In the genomic region with DNA sequence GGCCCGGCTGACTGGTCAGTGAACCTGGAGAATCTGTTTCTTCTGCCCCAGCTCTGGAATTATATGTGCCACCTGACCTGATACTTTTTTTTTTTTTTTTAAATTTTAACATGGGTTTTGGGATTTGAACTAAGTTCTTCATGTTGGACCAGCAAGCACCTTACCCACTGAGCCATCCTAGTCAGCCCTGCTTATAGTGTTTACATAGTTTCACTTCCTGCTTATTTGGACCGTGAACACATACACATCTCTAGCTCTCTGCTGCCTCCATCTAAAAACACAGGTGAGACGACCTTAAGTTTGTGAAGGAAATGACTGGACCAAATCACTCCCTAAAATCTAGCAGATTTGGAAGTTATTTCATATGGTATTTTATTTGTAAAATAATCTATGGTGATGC, we compare ENCODE assay signal across 19 mouse cellular contexts. TPM values are rescaled to one million over a fixed set of nuclear protein-coding genes. Genes with fewer than 3 reads are reported as not detected.
DNase-seq lines count a peak whose midpoint lies in the region; ATAC-seq lines count a peak whose summit lies in the region.
"Had no signal": no experiment of that assay in that cellular context is flagged by ENCODE, and none has a peak within 500 bp of the region (broad histone marks: within the 10 kb centered on the region; RNA-seq: fewer than 3 reads in every experiment).

No protein-coding gene starts in this region.

- DNase-seq in B cell, adult 2 months: peak; percentile 35 to 36
- DNase-seq in splenic B cell, adult 2 months (ENCODE audit: low read depth, low spot score): peak; percentile 74
- DNase-seq in ovary, postnatal 10 days (ENCODE audit: low spot score): no peak
- DNase-seq in heart, postnatal 10 days: no peak
- no peak for DNase-seq in retina, postnatal 1 day
- DNase-seq: adrenal gland, adult 2 months; adrenal gland, postnatal 10 days; adrenal gland, postnatal 25 days; cerebellum, adult 11-12 months; cerebellum, adult 2 months; cerebellum, adult 9-10 months; cerebellum, postnatal 25 days; forebrain, postnatal 0 days had no signal

- intact Hi-C loops in heart, postnatal 10 days (cut with DNase I): loop anchor here (2.0 to 5.0 kb wide), 2 partner anchors 81 to 300 kb away; no protein-coding TSS in a partner anchor

- no peaks in the 10 kb centered on the region for H3K36me3 ChIP-seq in splenic B cell, adult 2 months (ENCODE audit: control insufficient read depth, insufficient read depth, low read length, poor library complexity, severe bottlenecking)
- H3K36me3 ChIP-seq: embryonic facial prominence, embryonic 10.5 days; embryonic facial prominence, embryonic 12.5 days; forebrain, embryonic 15.5 days had no signal

- H3K27me3 ChIP-seq in splenic B cell, adult 2 months (ENCODE audit: control insufficient read depth, insufficient read depth, low read length, poor library complexity, severe bottlenecking): no peaks in the 10 kb centered on the region
- H3K27me3 ChIP-seq: embryonic facial prominence, embryonic 12.5 days; forebrain, embryonic 13.5 days; forebrain, embryonic 15.5 days had no signal

- ATAC-seq in monocyte, adult 5-6 weeks (replicated peaks; ENCODE audit: insufficient number of reproducible peaks, low FRiP score, low TSS enrichment, poor library complexity, severe bottlenecking): 0 out of 2 replicates have a peak, but pooled peaks have one; percentile 37
- ATAC-seq: forebrain, embryonic 13.5 days; forebrain, embryonic 15.5 days; forebrain, postnatal 0 days had no signal

RNA-seq across cellular contexts. Expression of a gene that starts 58.4 kb away (rescaled TPM):
- 0.10 to 1.1 TPM in 2 of 3 replicates, not detected in the other for total RNA-seq in monocyte, adult 5-6 weeks (2017)
- total RNA-seq in heart, postnatal 10 days (2021): not detected
- total RNA-seq: adrenal gland, adult 2 months; adrenal gland, postnatal 25 days; MEL had no signal

Comparison
In these comparisons a context has a peak if more than half of its experiments do, and no peak if none do; other contexts are left out.
1. DNase-seq: peak in B cell, adult 2 months (2 of 2) and splenic B cell, adult 2 months (single experiment); none in ovary, postnatal 10 days (single experiment), heart, postnatal 10 days (0 of 2) and retina, postnatal 1 day (single experiment).